Mouse (Mus musculus) limb, embryonic 13.5 days (tissue): Measurements from ENCODE around the gene Tppp3. TPM values are rescaled to one million over a fixed set of nuclear protein-coding genes. Genes with fewer than 3 reads are reported as not detected.

Experiments used
- ATAC-seq: fragments of 200-750 bp; cut with Nextera tagmentation; 2 replicates; pipeline ENCODE4 v1.8.0; 2017; ENCODE audit warnings: low read depth, moderate number of reproducible peaks, moderate TSS enrichment; ENCODE audit not compliant: low FRiP score
- H3K27ac ChIP-seq: fragments of 300-500 bp; sonication (generic); 2 replicates; pipeline ENCODE4 v1.5.1; 2015; ENCODE audit warnings: inconsistent platforms, mild to moderate bottlenecking, moderate library complexity
- H3K27me3 ChIP-seq: fragments of 300-500 bp; sonication (generic); 2 replicates; pipeline ENCODE4 v1.6.1; 2015; ENCODE audit warnings: mild to moderate bottlenecking, inconsistent platforms
- H3K36me3 ChIP-seq: fragments of 300-500 bp; sonication (generic); 2 replicates; pipeline ENCODE4 v1.6.1; 2015; ENCODE audit warnings: inconsistent platforms, mild to moderate bottlenecking, moderate library complexity
- H3K4me1 ChIP-seq: fragments of 300-500 bp; sonication (generic); 2 replicates; pipeline ENCODE4 v1.6.1; 2015; ENCODE audit warnings: inconsistent platforms
- H3K4me2 ChIP-seq: fragments of 300-500 bp; sonication (generic); replicated peaks from 2 replicates; pipeline ENCODE4 v1.6.1; 2015; ENCODE audit warnings: inconsistent platforms, mild to moderate bottlenecking, moderate library complexity
- H3K4me3 ChIP-seq: fragments of 300-500 bp; sonication (generic); 2 replicates; pipeline ENCODE4 v1.5.1; 2015; ENCODE audit warnings: moderate library complexity, mild to moderate bottlenecking, inconsistent platforms
- H3K9ac ChIP-seq: fragments of 300-500 bp; sonication (generic); 2 replicates; pipeline ENCODE4 v1.6.1; 2015; ENCODE audit warnings: mild to moderate bottlenecking, inconsistent platforms
- H3K9me3 ChIP-seq: fragments of 300-500 bp; sonication (generic); 2 replicates; pipeline ENCODE4 v1.6.1; 2016; ENCODE audit warnings: inconsistent platforms
- WGBS: fragments of 180-500 bp; shearing (Covaris S2); methylation state at CpG from one replicate; pipeline ENCODE4 v1.1.7; 2015; 5-methylcytosine and 5-hydroxymethylcytosine counted together
- polyA plus RNA-seq: library from polyadenylated mRNA; unstranded; fragments of >200 nt; fragmentation: Nextera tagmentation; extraction: Ambion mirVana; gene quantifications from 2 replicates; pipeline ENCODE4 v1.2.1, GENCODE M21; 2015

The Tppp3 gene
- 65.4 and 71.1 TPM in 2 replicates for polyA plus RNA-seq

DNA sequence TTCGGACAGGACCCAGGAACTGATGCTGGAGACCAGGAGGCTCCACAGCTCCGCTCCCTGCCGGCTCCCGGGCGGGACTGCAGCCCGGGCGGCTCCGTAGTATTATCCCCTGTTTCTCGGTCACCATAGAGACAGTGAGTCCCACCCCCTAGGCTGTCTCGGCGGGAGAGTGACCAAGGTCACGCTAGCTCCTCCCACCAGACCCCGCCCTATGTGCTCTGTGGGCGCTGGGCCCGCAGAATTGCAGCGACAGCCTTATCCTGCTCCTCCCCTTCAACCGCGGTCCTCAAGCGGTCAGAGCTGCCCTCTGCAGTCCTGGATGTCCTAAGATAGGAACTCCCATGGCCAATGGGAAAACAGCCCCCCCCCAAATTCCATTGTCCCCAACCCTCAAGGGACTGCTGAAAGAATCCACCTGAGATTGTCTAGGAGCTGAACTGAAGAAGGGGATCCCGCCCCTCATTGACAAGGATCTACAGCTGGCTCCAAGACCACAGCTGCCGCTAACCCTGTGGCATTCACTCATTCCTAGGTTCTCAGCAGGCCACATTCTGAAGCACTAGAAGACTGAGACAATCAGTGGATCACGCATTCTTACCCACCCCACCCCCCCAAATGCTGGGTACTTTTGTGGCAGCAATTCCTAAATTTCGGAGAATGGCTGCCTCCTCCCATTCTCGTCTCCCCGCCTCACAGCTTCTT lies at the start of gene Tppp3:
Gene Tppp3 (minus strand): TSS at position 213 of the 702 bp plus-strand sequence.
- Histone ChIP-seq H3K27ac (no peak within 1 kb of the TSS), H3K4me3 (peak within 1 kb of the TSS; percentile 37), H3K27me3 (peaks cover 58% of the 10 kb centered on the region), H3K36me3 (peaks cover 34% of the 10 kb centered on the region), H3K9me3 (no peaks in the 10 kb centered on the region), H3K9ac (peak within 1 kb of the TSS; percentile 63), H3K4me1 (peaks cover 60% of the 10 kb centered on the region), H3K4me2 (peak within 1 kb of the TSS; percentile 70)
- WGBS: 6% methylated on average over 25 of the region's 25 CpGs
- peak; percentile 92 for ATAC-seq

DNA sequence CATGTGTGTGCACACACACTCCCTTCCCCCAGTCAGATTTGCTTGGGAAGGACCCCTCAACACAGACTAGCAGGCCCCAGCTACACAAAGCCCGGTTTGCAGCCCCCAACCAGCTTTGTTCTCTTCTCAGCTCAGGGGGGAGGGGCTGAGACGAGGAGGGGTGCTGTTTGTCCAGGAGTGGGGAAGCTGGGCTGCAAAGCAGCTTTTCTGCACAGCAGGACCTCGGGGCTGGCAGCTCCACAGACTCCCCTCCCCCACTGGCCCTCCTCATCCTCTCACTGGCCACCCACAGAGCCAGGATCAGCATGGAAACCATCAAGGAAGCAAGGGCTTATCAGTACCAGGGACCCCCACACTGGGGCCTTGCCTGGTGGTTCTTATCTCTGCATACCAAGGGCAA lies 49.7 kb upstream of the Tppp3 start:
- Histone ChIP-seq H3K9me3 (no peaks in the 10 kb centered on the region), H3K27me3 (peaks cover 12% of the 10 kb centered on the region), H3K27ac (0 out of 2 replicates have a peak overlapping the region, but pooled peaks have one; percentile 7), H3K36me3 (peaks cover 41% of the 10 kb centered on the region), H3K4me1 (peaks cover 60% of the 10 kb centered on the region), H3K4me3 (no peak overlapping the region), H3K4me2 (peak overlapping the region; percentile 99), H3K9ac (peak overlapping the region; percentile 36; the same call in 1 of the 2 replicates)
- no peak for ATAC-seq
- 5% methylated on average over 3 of the region's 3 CpGs for WGBS

DNA sequence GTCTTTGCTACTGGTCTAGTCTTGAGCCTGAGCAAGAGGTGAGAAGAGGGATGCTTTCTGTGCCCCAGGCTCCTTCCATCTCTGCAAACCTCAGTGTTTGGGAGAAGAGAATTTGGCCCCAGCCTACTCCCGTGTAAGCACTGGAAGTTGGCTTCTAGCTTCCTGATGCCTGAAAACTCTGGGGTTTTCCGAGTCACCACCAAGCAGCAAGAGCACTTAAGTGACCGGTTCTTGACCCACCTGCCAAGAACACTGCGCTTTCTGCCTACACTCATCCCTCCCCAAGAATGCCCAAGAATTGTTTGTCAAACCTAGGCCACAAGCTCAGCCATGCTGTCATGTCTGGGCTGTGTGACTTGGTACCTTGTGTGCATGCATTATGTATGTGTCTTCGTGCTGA lies 49.2 kb upstream of the Tppp3 start:
- no peak overlapping the region for H3K9ac ChIP-seq
- WGBS: 24% methylated on average over 5 of the region's 5 CpGs

DNA sequence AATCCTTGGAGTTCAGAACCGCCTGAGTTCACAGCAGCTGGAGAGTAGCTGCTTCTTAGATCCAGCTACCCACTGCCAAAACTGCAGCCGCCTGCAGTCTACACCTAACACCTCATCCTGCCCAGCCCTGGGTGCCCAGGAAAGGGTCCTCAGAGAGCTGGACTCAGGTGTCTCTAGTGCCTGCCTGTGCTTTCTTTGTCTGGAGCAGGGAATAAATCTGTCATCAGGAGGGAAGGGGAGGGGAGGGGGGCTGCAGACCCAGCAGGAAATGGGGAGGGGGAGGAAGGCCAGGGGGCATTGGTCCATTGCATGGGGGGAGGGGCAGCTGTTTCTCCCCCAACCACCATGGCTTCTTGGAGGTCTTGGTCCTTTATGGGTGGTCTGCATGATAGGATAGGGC lies 48.3 kb upstream of the Tppp3 start:
- Histone ChIP-seq H3K4me1 (peaks cover 66% of the 10 kb centered on the region), H3K27me3 (peaks cover 12% of the 10 kb centered on the region), H3K9me3 (no peaks in the 10 kb centered on the region), H3K4me2 (peak overlapping the region; percentile 99), H3K4me3 (peak overlapping the region; percentile 64), H3K36me3 (peaks cover 28% of the 10 kb centered on the region), H3K9ac (peak overlapping the region; percentile 80), H3K27ac (no peak overlapping the region; the same call in 1 of the 2 replicates)
- WGBS: 2% methylated on average over 2 of the region's 2 CpGs
- ATAC-seq: no peak

More for the DNA sequence above, 49.2 kb upstream of the Tppp3 start:
- ATAC-seq: no peak
- H3K4me3 ChIP-seq: 0 out of 2 replicates have a peak overlapping the region, but pooled peaks have one; percentile 5
- peaks cover 12% of the 10 kb centered on the region for H3K27me3 ChIP-seq
- H3K4me2 ChIP-seq: peak overlapping the region; percentile 99
- H3K27ac ChIP-seq: 0 out of 2 replicates have a peak overlapping the region, but pooled peaks have one; percentile 7
- H3K36me3 ChIP-seq: peaks cover 37% of the 10 kb centered on the region
- H3K9me3 ChIP-seq: no peaks in the 10 kb centered on the region
- H3K4me1 ChIP-seq: peaks cover 63% of the 10 kb centered on the region

DNA sequence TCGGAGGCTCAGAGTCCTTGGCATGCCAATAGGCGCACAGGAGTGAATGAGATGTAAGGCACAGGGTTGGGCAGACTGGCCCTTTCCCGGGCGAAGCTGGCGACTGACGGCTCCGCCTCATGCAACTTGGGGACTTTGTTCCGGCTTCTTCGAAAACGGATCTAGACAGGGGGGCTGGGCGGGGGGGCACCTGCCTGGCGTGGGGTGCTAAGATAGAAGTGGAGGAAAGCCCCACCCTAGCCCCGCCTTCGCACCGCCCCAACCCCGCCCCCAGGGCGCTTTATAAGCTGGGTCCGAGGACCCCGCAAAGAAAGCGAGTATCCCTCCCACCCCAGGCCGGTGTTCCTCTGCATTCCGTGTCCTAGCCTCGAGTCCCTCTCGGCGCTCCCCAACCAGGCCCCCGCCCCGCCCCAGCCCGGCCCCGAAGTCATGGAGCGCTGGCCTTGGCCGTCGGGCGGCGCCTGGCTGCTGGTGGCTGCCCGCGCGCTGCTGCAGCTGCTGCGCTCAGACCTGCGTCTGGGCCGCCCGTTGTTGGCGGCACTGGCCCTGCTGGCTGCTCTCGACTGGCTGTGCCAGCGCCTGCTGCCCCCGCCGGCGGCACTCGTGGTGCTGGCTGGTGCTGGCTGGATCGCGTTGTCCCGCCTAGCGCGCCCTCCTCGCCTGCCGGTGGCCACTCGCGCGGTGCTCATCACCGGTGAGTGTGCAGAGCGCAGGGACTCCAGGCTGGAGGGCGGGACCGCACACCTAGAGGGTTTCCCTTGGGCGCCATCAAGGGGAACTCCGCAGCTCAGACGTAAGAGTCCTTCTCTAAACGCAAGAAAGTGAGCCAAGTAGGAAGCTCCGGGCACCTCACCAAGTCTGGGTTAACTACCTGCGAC lies 47.3 kb upstream of the Tppp3 start, which contains the start of gene Hsd11b2:
Gene Hsd11b2 (plus strand): TSS at position 320 of the 878 bp plus-strand sequence.
- Histone ChIP-seq H3K27me3 (peaks cover 12% of the 10 kb centered on the region), H3K4me3 (peak within 1 kb of the TSS; percentile 64), H3K27ac (peak within 1 kb of the TSS; percentile 69), H3K36me3 (peaks cover 19% of the 10 kb centered on the region), H3K4me1 (peaks cover 74% of the 10 kb centered on the region), H3K9ac (peak within 1 kb of the TSS; percentile 80), H3K4me2 (peak within 1 kb of the TSS; percentile 99), H3K9me3 (no peaks in the 10 kb centered on the region)
- ATAC-seq: peak; percentile 49
- 1% methylated on average over 66 of the region's 68 CpGs for WGBS

DNA sequence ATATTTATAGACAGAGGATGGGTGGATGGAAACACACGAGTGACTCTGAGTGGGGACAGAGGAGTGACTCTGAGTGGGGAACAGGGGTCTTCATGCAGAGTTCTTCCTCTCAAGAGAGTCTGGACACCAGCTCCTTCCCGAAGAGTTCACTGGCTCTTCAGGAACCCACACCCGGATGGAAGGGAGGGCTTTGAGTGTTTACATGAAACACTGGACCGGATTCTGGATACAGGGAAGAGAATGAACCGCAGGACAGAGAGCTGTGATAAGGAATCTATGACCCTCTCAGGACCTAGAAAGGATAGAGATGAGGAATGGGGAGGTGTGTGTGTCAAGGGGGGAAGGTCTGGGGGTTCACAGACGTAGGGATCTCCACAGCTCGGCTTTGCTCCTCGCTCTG lies 46.0 kb upstream of the Tppp3 start:
- no peak overlapping the region for H3K9ac ChIP-seq
- no peak for ATAC-seq
- WGBS: 42% methylated on average over 8 of the region's 8 CpGs
- H3K36me3 ChIP-seq: peaks cover 7% of the 10 kb centered on the region; the same call in 1 of the 2 replicates
- H3K4me3 ChIP-seq: no peak overlapping the region
- peak overlapping the region; percentile 21; the same call in 1 of the 2 replicates for H3K4me2 ChIP-seq
- peaks cover 74% of the 10 kb centered on the region for H3K4me1 ChIP-seq
- peaks cover 12% of the 10 kb centered on the region for H3K27me3 ChIP-seq
- H3K27ac ChIP-seq: no peak overlapping the region
- H3K9me3 ChIP-seq: no peaks in the 10 kb centered on the region

DNA sequence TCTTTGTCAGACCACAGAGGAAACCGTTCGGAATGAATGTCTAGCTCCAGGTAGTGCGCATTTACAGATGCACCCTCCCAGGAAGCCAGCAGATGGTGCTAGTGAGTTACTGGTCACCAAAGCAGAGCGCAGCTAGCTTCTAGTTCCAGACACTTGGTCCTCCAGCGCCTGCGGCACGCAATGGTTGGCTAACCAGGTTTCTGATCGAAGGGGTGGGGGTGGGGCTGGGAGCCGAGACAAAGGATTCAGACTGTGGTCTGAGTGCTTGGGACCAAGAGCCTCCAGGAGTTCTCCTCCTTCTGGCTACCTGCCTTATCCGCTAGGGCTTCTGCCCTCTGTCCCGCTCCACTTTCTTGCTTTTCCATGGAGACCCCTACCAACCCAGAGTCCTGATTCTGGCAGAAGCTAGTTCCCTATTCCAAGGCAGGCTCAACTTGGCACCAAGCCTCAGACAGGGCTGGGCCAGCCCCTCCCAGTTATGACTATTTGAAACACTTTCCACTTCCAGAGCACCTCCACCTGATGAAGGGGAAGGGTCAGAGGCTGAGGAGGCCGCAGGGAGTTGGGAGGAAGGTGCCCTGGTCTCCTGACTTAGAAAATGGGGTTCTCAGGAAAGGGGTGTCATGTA lies 44.8 kb upstream of the Tppp3 start:
- Histone ChIP-seq H3K27me3 (peaks cover 12% of the 10 kb centered on the region), H3K9me3 (no peaks in the 10 kb centered on the region), H3K9ac (peak overlapping the region; percentile 43; the same call in 1 of the 2 replicates), H3K4me3 (peak overlapping the region; percentile 15; the same call in 1 of the 2 replicates), H3K4me1 (peaks cover 63% of the 10 kb centered on the region), H3K4me2 (peak overlapping the region; percentile 56), H3K36me3 (no peaks in the 10 kb centered on the region), H3K27ac (no peak overlapping the region)
- 11% methylated on average over 12 of the region's 12 CpGs for WGBS
- peak; percentile 19; the same call in 1 of the 2 replicates for ATAC-seq

DNA sequence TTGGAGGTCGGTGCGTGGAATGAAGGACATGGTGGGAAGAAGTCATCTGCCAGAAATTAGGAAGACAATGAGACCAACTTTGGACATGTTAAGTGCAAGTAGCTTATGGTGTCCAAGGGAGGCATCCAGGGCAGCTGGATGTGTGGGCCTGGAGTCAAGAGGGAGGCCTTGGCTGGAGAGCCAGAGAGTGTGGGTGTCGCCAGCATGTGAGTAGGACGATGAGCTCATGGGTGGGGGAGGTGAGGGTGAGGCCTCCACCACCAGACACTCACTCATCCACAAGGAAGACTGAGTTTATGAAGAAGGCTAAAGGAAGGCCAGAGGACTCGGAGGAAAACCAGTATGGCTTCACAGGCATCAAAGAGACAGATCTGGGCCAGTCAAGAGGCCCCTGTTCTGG lies 43.3 kb upstream of the Tppp3 start:
- H3K4me3 ChIP-seq: no peak overlapping the region
- no peaks in the 10 kb centered on the region for H3K9me3 ChIP-seq
- H3K27me3 ChIP-seq: peaks cover 12% of the 10 kb centered on the region
- no peak overlapping the region for H3K4me2 ChIP-seq
- no peak overlapping the region for H3K27ac ChIP-seq
- H3K36me3 ChIP-seq: no peaks in the 10 kb centered on the region
- H3K4me1 ChIP-seq: peaks cover 61% of the 10 kb centered on the region
- no peak for ATAC-seq
- no peak overlapping the region for H3K9ac ChIP-seq
- 78% methylated on average over 5 of the region's 5 CpGs for WGBS

DNA sequence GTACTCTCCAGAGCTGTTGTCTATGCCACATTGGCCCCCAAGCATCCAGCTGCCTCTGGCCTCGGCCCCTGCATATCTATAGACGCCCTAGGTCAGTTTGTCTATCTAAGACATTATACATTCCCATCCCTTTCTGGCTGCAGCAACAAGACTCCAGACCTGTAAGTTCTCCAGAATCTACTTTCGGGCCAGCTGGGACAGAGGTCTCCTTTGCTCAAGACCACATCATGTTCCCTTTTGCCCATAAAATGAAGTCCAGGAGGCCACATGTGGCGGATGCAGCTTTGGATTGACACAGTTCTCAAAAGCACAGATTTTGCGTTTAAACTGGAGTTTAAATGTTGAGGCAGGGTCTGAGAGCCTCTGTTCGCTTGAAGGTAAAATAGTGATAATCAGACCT lies 42.9 kb upstream of the Tppp3 start:
- Histone ChIP-seq H3K4me1 (peaks cover 61% of the 10 kb centered on the region), H3K36me3 (no peaks in the 10 kb centered on the region), H3K27me3 (peaks cover 12% of the 10 kb centered on the region), H3K9ac (no peak overlapping the region; the same call in 1 of the 2 replicates), H3K4me3 (no peak overlapping the region), H3K4me2 (no peak overlapping the region), H3K9me3 (no peaks in the 10 kb centered on the region), H3K27ac (no peak overlapping the region)
- 66% methylated on average over 6 of the region's 6 CpGs for WGBS
- ATAC-seq: no peak

DNA sequence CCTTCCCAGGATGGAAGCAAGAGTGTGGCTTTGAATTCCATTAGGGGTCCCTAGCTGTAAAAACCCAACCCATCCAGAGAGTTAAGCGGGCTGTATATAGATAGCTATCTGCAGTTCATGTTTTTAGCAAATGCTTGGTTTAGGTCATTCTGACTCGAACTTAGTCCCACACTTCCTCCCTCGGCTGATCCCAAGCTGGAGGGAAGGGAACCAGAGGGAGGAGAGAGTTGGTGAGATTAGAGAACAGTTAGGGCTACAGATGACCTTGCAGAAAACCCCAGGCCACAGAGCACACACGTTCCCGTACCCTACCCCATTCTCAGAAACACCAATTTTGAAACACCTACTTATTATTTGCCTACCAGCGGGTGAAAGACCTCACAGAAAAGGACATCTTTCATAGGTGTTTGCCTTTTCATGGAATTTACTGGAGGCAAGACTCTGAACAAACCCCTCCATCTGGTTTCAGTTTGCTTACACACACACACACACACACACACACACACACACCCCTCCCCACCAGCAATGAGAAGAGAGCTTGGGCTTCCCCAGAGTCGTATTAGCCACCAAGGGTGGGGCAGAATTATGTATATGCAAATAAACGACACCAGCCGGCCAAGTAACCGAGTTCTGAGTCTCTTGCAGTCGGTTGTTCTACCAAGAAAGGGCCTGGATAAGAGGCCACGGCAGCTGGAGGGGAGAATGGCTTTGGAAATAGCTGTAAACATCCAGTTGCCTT lies 38.8 kb upstream of the Tppp3 start:
- no peaks in the 10 kb centered on the region for H3K27me3 ChIP-seq
- H3K36me3 ChIP-seq: no peaks in the 10 kb centered on the region
- ATAC-seq: no peak
- H3K9me3 ChIP-seq: no peaks in the 10 kb centered on the region
- peak overlapping the region; percentile 28 for H3K4me2 ChIP-seq
- 16% methylated on average over 12 of the region's 12 CpGs for WGBS
- H3K27ac ChIP-seq: peak overlapping the region; percentile 77; the same call in 1 of the 2 replicates
- H3K4me1 ChIP-seq: peaks cover 48% of the 10 kb centered on the region
- no peak overlapping the region for H3K9ac ChIP-seq
- H3K4me3 ChIP-seq: no peak overlapping the region

DNA sequence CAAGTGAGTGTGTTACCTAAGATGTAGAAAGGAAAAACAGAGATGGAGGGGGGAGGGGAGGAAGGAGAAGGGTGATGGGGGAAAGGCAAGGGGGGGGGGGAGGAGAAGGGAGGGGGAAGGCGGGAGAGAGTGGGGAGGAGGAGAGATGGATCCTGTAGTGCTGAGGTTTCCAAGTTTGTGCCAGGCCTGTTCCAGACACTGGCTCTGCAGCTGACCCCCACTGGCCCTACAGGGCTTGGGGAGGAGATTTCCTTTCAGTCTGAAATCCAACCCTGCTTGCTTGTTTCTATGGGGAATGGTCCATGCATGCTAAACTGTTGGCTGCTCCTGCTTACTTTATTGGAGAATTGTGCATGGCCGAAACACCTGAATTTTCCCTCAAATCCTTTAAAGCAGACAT lies 37.4 kb upstream of the Tppp3 start:
- 17% methylated on average over 1 of the region's 2 CpGs for WGBS
- Histone ChIP-seq H3K9me3 (no peaks in the 10 kb centered on the region), H3K4me3 (no peak overlapping the region), H3K27ac (peak overlapping the region; percentile 77; the same call in 1 of the 2 replicates), H3K9ac (peak overlapping the region; percentile 8; the same call in 1 of the 2 replicates), H3K4me2 (peak overlapping the region; percentile 33), H3K27me3 (no peaks in the 10 kb centered on the region), H3K36me3 (no peaks in the 10 kb centered on the region), H3K4me1 (peaks cover 38% of the 10 kb centered on the region)
- peak; percentile 73; the same call in 1 of the 2 replicates for ATAC-seq
